Mouse (Mus musculus) liver, embryonic 14.5 days (tissue): ENCODE data around the gene Zbtb1.

Experiments
- CTCF ChIP-seq: IDR thresholded peaks from 2 replicates; pipeline ENCODE4 v1.5.1; 2016; ENCODE audit warnings: antibody characterized with exemption, low read depth, control low read depth
- EP300 ChIP-seq: IDR thresholded peaks from 2 replicates; pipeline ENCODE4 v1.6.1; 2016; ENCODE audit warnings: antibody characterized with exemption, low read depth

DNA sequence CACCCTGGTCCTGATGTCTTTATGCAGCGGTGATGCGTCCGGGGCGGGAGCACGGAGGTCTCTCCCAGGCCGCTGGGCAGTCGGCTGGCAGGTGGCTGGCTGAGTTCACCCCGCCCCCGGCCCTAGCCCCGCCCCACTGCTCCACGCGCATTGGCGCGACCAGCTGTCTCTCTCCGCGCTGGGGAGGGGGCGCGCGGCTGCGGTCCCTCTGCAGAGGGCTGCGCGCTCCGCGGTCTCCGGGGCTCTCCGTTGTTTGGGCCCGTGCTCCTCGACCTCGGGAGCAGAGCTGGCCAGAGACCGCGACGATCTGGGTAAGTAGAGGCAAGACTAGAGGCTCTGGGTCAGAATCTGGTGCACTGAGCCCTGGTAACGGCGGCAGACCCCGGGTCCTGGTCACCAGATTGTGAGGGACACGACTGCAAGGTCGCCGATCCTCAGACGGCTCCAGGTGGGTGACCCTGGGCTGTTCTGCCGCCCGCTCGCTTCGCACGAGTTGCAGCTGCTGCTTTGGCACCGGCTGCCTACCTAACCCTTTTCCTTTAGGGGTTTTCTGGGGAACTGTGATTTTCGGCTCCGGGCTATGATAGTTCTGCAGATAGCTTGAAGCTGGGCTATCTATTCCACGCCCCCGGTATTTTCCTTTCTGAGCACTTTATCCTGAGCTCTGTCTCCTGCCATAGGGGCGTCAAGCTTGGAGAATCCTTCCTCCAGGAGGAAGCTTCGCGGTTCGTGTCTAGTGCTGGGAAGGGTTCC is 45.2 kb upstream of the Zbtb1 start, which contains the start of gene Akap5:
- TF ChIP-seq CTCF (no peak), EP300 (no peak)
